Mouse (Mus musculus): ENCODE measurements at regions not wholly inside any gene's neighbourhood (a gene's known extent, or its start where the extent isn't known, plus 50 kb on each side); places are given as distances from the start of the nearest gene placed in this dataset.

GRCm38 (mm10) chr12:32273474-32273873 lies 65.0 kb upstream of the Pik3cg start:
- Histone ChIP-seq H3K36me3 (ENCODE audit: control insufficient read depth, insufficient read depth, low read length) (no peaks in the 10 kb centered on the region), H3K9ac (ENCODE audit: low read depth, low read length) (no peak overlapping the region), H3K27ac (ENCODE audit: low read depth, low read length) (no peak overlapping the region), H3K9me3 (ENCODE audit: control insufficient read depth, low read length) (no peaks in the 10 kb centered on the region), H3K27me3 (ENCODE audit: control insufficient read depth, insufficient read depth, low read length) (no peaks in the 10 kb centered on the region), H3K4me2 (replicated peaks; ENCODE audit: low read depth, low read length) (no peak overlapping the region), H3K4me3 (ENCODE audit: low read depth, low read length) (no peak overlapping the region), H3K4me1 (replicated peaks; ENCODE audit: control insufficient read depth, insufficient read depth, low read length) (no peaks in the 10 kb centered on the region)
- ATAC-seq (ENCODE audit: low FRiP score) (no peak), DNase-seq (ENCODE audit: low spot score) (no peak)
- 91% methylated on average over 1 of the region's 1 CpGs for WGBS

GRCm38 (mm10) chr12:32279861-32280260 lies 71.4 kb upstream of the Pik3cg start:
- no peak overlapping the region for H3K27ac ChIP-seq (ENCODE audit: low read depth, low read length)
- no peaks in the 10 kb centered on the region for H3K27me3 ChIP-seq (ENCODE audit: control insufficient read depth, insufficient read depth, low read length)
- H3K4me2 ChIP-seq (replicated peaks; ENCODE audit: low read depth, low read length) = no peak overlapping the region
- no peaks in the 10 kb centered on the region for H3K4me1 ChIP-seq (replicated peaks; ENCODE audit: control insufficient read depth, insufficient read depth, low read length)
- ATAC-seq (ENCODE audit: low FRiP score) (no peak), DNase-seq (ENCODE audit: low spot score) (no peak)
- no peaks in the 10 kb centered on the region for H3K9me3 ChIP-seq (ENCODE audit: control insufficient read depth, low read length)
- H3K4me3 ChIP-seq (ENCODE audit: low read depth, low read length) = no peak overlapping the region
- 81% methylated on average over 4 of the region's 4 CpGs for WGBS
- no peaks in the 10 kb centered on the region for H3K36me3 ChIP-seq (ENCODE audit: control insufficient read depth, insufficient read depth, low read length)
- no peak overlapping the region for H3K9ac ChIP-seq (ENCODE audit: low read depth, low read length)

GRCm38 (mm10) chr12:32280309-32280708 lies 71.8 kb upstream of the Pik3cg start:
- no peak overlapping the region for H3K27ac ChIP-seq (ENCODE audit: low read depth, low read length)
- no peaks in the 10 kb centered on the region for H3K27me3 ChIP-seq (ENCODE audit: control insufficient read depth, insufficient read depth, low read length)
- H3K9me3 ChIP-seq (ENCODE audit: control insufficient read depth, low read length) = no peaks in the 10 kb centered on the region
- DNase-seq (ENCODE audit: low spot score) (no peak), ATAC-seq (ENCODE audit: low FRiP score) (no peak)
- no peak overlapping the region for H3K4me3 ChIP-seq (ENCODE audit: low read depth, low read length)
- no peak overlapping the region for H3K9ac ChIP-seq (ENCODE audit: low read depth, low read length)
- H3K4me1 ChIP-seq (replicated peaks; ENCODE audit: control insufficient read depth, insufficient read depth, low read length) = no peaks in the 10 kb centered on the region
- no peaks in the 10 kb centered on the region for H3K36me3 ChIP-seq (ENCODE audit: control insufficient read depth, insufficient read depth, low read length)
- WGBS = 86% methylated on average over 2 of the region's 2 CpGs
- no peak overlapping the region for H3K4me2 ChIP-seq (replicated peaks; ENCODE audit: low read depth, low read length)

GRCm38 (mm10) chr12:32282371-32283163 lies 74.1 kb upstream of the Pik3cg start:
- H3K9me3 ChIP-seq (ENCODE audit: control insufficient read depth, low read length) = no peaks in the 10 kb centered on the region
- no peaks in the 10 kb centered on the region for H3K27me3 ChIP-seq (ENCODE audit: control insufficient read depth, insufficient read depth, low read length)
- H3K9ac ChIP-seq (ENCODE audit: low read depth, low read length) = no peak overlapping the region
- DNase-seq (ENCODE audit: low spot score) (peak; percentile 9), ATAC-seq (ENCODE audit: low FRiP score) (no peak)
- H3K27ac ChIP-seq (ENCODE audit: low read depth, low read length) = no peak overlapping the region
- H3K36me3 ChIP-seq (ENCODE audit: control insufficient read depth, insufficient read depth, low read length) = no peaks in the 10 kb centered on the region
- no peaks in the 10 kb centered on the region for H3K4me1 ChIP-seq (replicated peaks; ENCODE audit: control insufficient read depth, insufficient read depth, low read length)
- no peak overlapping the region for H3K4me3 ChIP-seq (ENCODE audit: low read depth, low read length)
- no peak overlapping the region for H3K4me2 ChIP-seq (replicated peaks; ENCODE audit: low read depth, low read length)
- 68% methylated on average over 5 of the region's 5 CpGs for WGBS

GRCm38 (mm10) chr12:32285039-32285438 lies 76.6 kb upstream of the Pik3cg start:
- 71% methylated on average over 2 of the region's 2 CpGs for WGBS
- Histone ChIP-seq H3K4me3 (ENCODE audit: low read depth, low read length) (no peak overlapping the region), H3K27me3 (ENCODE audit: control insufficient read depth, insufficient read depth, low read length) (no peaks in the 10 kb centered on the region), H3K27ac (ENCODE audit: low read depth, low read length) (no peak overlapping the region), H3K36me3 (ENCODE audit: control insufficient read depth, insufficient read depth, low read length) (no peaks in the 10 kb centered on the region), H3K4me1 (replicated peaks; ENCODE audit: control insufficient read depth, insufficient read depth, low read length) (no peaks in the 10 kb centered on the region), H3K9ac (ENCODE audit: low read depth, low read length) (no peak overlapping the region), H3K4me2 (replicated peaks; ENCODE audit: low read depth, low read length) (no peak overlapping the region), H3K9me3 (ENCODE audit: control insufficient read depth, low read length) (no peaks in the 10 kb centered on the region)
- ATAC-seq (ENCODE audit: low FRiP score) = no peak
- no peak for DNase-seq (ENCODE audit: low spot score)

- WGBS = 31% methylated on average over 5 of the region's 5 CpGs
- DNase-seq (ENCODE audit: low spot score) = no peak
- no peak overlapping the region for H3K27ac ChIP-seq (ENCODE audit: low read depth, low read length)
Observed at GRCm38 (mm10) chr12:32286652-32287051, 78.2 kb upstream of the Pik3cg start.

GRCm38 (mm10) chr12:32291145-32291544 lies 82.7 kb upstream of the Pik3cg start:
- Histone ChIP-seq H3K9ac (ENCODE audit: low read depth, low read length) (no peak overlapping the region), H3K4me2 (replicated peaks; ENCODE audit: low read depth, low read length) (no peak overlapping the region), H3K9me3 (ENCODE audit: control insufficient read depth, low read length) (no peaks in the 10 kb centered on the region), H3K4me3 (ENCODE audit: low read depth, low read length) (no peak overlapping the region), H3K4me1 (replicated peaks; ENCODE audit: control insufficient read depth, insufficient read depth, low read length) (no peaks in the 10 kb centered on the region), H3K36me3 (ENCODE audit: control insufficient read depth, insufficient read depth, low read length) (no peaks in the 10 kb centered on the region), H3K27me3 (ENCODE audit: control insufficient read depth, insufficient read depth, low read length) (no peaks in the 10 kb centered on the region), H3K27ac (ENCODE audit: low read depth, low read length) (no peak overlapping the region)
- ATAC-seq (ENCODE audit: low FRiP score) (no peak), DNase-seq (ENCODE audit: low spot score) (no peak)
- WGBS = 78% methylated on average over 5 of the region's 5 CpGs

More at GRCm38 (mm10) chr12:32286652-32287051, 78.2 kb upstream of the Pik3cg start:
- no peaks in the 10 kb centered on the region for H3K27me3 ChIP-seq (ENCODE audit: control insufficient read depth, insufficient read depth, low read length)
- no peaks in the 10 kb centered on the region for H3K9me3 ChIP-seq (ENCODE audit: control insufficient read depth, low read length)
- H3K4me3 ChIP-seq (ENCODE audit: low read depth, low read length) = no peak overlapping the region
- ATAC-seq (ENCODE audit: low FRiP score) = no peak
- no peak overlapping the region for H3K9ac ChIP-seq (ENCODE audit: low read depth, low read length)
- H3K4me2 ChIP-seq (replicated peaks; ENCODE audit: low read depth, low read length) = no peak overlapping the region
- H3K4me1 ChIP-seq (replicated peaks; ENCODE audit: control insufficient read depth, insufficient read depth, low read length) = no peaks in the 10 kb centered on the region
- H3K36me3 ChIP-seq (ENCODE audit: control insufficient read depth, insufficient read depth, low read length) = no peaks in the 10 kb centered on the region

- Histone ChIP-seq H3K4me3 (ENCODE audit: low read depth, low read length) (peak overlapping the region; percentile 22; the same call in 1 of the 2 replicates), H3K27me3 (ENCODE audit: control insufficient read depth, insufficient read depth, low read length) (no peaks in the 10 kb centered on the region), H3K4me1 (replicated peaks; ENCODE audit: control insufficient read depth, insufficient read depth, low read length) (no peaks in the 10 kb centered on the region), H3K9ac (ENCODE audit: low read depth, low read length) (no peak overlapping the region), H3K36me3 (ENCODE audit: control insufficient read depth, insufficient read depth, low read length) (no peaks in the 10 kb centered on the region), H3K27ac (ENCODE audit: low read depth, low read length) (no peak overlapping the region), H3K4me2 (replicated peaks; ENCODE audit: low read depth, low read length) (peak overlapping the region; percentile 38), H3K9me3 (ENCODE audit: control insufficient read depth, low read length) (no peaks in the 10 kb centered on the region)
- ATAC-seq (ENCODE audit: low FRiP score) = peak; percentile 86
- peak; percentile 84 for DNase-seq (ENCODE audit: low spot score)
- 27% methylated on average over 18 of the region's 18 CpGs for WGBS
Observed at GRCm38 (mm10) chr12:32291962-32292748, 83.7 kb upstream of the Pik3cg start.

GRCm38 (mm10) chr12:32292749-32293128 lies 84.3 kb upstream of the Pik3cg start:
- H3K9ac ChIP-seq (ENCODE audit: low read depth, low read length) = no peak overlapping the region

More at GRCm38 (mm10) chr12:32292749-32293128, 84.3 kb upstream of the Pik3cg start:
- no peaks in the 10 kb centered on the region for H3K27me3 ChIP-seq (ENCODE audit: control insufficient read depth, insufficient read depth, low read length)
- no peak overlapping the region for H3K4me3 ChIP-seq (ENCODE audit: low read depth, low read length)
- H3K27ac ChIP-seq (ENCODE audit: low read depth, low read length) = no peak overlapping the region
- ATAC-seq (ENCODE audit: low FRiP score) = no peak
- H3K36me3 ChIP-seq (ENCODE audit: control insufficient read depth, insufficient read depth, low read length) = no peaks in the 10 kb centered on the region
- no peaks in the 10 kb centered on the region for H3K4me1 ChIP-seq (replicated peaks; ENCODE audit: control insufficient read depth, insufficient read depth, low read length)
- H3K9me3 ChIP-seq (ENCODE audit: control insufficient read depth, low read length) = no peaks in the 10 kb centered on the region
- H3K4me2 ChIP-seq (replicated peaks; ENCODE audit: low read depth, low read length) = no peak overlapping the region
- WGBS = 74% methylated on average over 5 of the region's 5 CpGs
- no peak for DNase-seq (ENCODE audit: low spot score)

All from hindbrain, embryonic 11.5 days (tissue).